Mouse (Mus musculus): Measurements from ENCODE around the gene Gm47429.

DNA sequence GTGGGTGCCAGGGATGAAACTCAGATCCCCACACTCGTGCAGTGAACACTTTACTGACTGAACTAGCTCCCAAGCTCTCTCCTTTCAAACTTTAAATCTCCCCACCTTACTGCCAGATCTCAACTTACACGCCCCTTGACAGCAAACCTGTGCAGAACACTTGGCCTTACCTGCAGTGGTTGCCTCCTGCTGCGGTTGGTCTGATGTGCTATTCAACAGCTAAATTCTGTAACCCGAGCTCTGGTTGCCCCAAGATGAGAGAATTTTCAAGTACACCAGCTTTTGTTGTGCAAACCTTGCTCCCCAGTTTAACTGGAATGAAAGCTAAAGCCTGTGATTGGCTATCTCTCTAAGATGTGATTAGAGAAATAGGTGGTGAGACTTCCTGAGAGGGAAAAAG is 9.7 kb upstream of the Gm47429 start:
- TF ChIP-seq CTCF (IDR thresholded peaks at IDR 0.05; ENCODE audit: control insufficient read depth, insufficient read depth, insufficient read length): no peak
- no peak for TF ChIP-seq MAX (IDR thresholded peaks at IDR 0.05)
- TF ChIP-seq CEBPB (IDR thresholded peaks at IDR 0.05; ENCODE audit: low read depth): no peak
- TF ChIP-seq MYOG (IDR thresholded peaks at IDR 0.05; ENCODE audit: control insufficient read depth, extremely low read depth, insufficient read length): no peak
- TF ChIP-seq MYOD1 (IDR thresholded peaks at IDR 0.05; ENCODE audit: control insufficient read depth, insufficient read length, low read depth): no peak

All from C2C12 (cell line).